Mouse (Mus musculus): ENCODE results near the gene Slc3a2. TPM values are rescaled to one million over a fixed set of nuclear protein-coding genes. Genes with fewer than 3 reads are reported as not detected.

The Slc3a2 gene
- 154 and 155 TPM in 2 replicates for total RNA-seq (2014; rRNA removed)
- 235 and 250 TPM in 2 replicates for polyA plus RNA-seq (2015; fragmentation: Nextera tagmentation; extraction: Ambion mirVana)

- Histone ChIP-seq H3K4me2 (ENCODE audit: low read depth, low read length) (peak within 1 kb of the TSS; percentile 73), H3K4me1 (ENCODE audit: insufficient read depth, low read length) (peaks cover 14% of the 10 kb centered on the region; the same call in 1 of the 2 replicates), H3K4me3 (ENCODE audit: low read length) (peak within 1 kb of the TSS; percentile 71), H3K9me3 (ENCODE audit: low read length) (no peaks in the 10 kb centered on the region), H3K36me3 (ENCODE audit: insufficient read depth, low read length) (peaks cover 22% of the 10 kb centered on the region), H3K27ac (peak within 1 kb of the TSS; percentile 98), H3K27me3 (ENCODE audit: insufficient read depth, low read length) (no peaks in the 10 kb centered on the region), H3K9ac (replicated peaks; ENCODE audit: low read length) (peak within 1 kb of the TSS; percentile 88)
- peak; percentile 6; the same call in 1 of the 2 replicates for TF ChIP-seq CTCF (IDR thresholded peaks at IDR 0.05; ENCODE audit: low read depth)
- DNase-seq (ENCODE audit: low spot score) = peak; percentile 99
- peak; percentile 98 for ATAC-seq
- under 1% methylated on average over 50 of the region's 50 CpGs for WGBS
Observed at GRCm38 (mm10) chr19:8722907-8723573, at the start of gene Slc3a2. Slc3a2 (minus strand) TSS chr19:8723369.

GRCm38 (mm10) chr19:8770567-8771270 is 47.5 kb upstream of the Slc3a2 start, which contains the start of gene Tmem223:
Tmem223 (plus strand) TSS chr19:8770996.
- WGBS = 28% methylated on average over 29 of the region's 29 CpGs
- H3K36me3 ChIP-seq (ENCODE audit: insufficient read depth, low read length) = peaks cover 35% of the 10 kb centered on the region

GRCm38 (mm10) chr19:8765562-8765961 is 42.4 kb upstream of the Slc3a2 start:
- Histone ChIP-seq H3K27me3 (ENCODE audit: insufficient read depth, low read length) (no peaks in the 10 kb centered on the region), H3K36me3 (ENCODE audit: insufficient read depth, low read length) (peaks cover 68% of the 10 kb centered on the region), H3K9me3 (ENCODE audit: low read length) (no peaks in the 10 kb centered on the region), H3K4me2 (ENCODE audit: low read depth, low read length) (no peak overlapping the region), H3K4me3 (ENCODE audit: low read length) (no peak overlapping the region), H3K27ac (no peak overlapping the region), H3K9ac (replicated peaks; ENCODE audit: low read length) (no peak overlapping the region), H3K4me1 (ENCODE audit: insufficient read depth, low read length) (no peaks in the 10 kb centered on the region; the same call in 1 of the 2 replicates)
- 99% methylated on average over 9 of the region's 9 CpGs for WGBS
- no peak for TF ChIP-seq CTCF (IDR thresholded peaks at IDR 0.05; ENCODE audit: low read depth)
- ATAC-seq (0 out of 2 replicates have a peak, but pooled peaks have one; percentile 4), DNase-seq (ENCODE audit: low spot score) (no peak)

More at GRCm38 (mm10) chr19:8770567-8771270, 47.5 kb upstream of the Slc3a2 start, which contains the start of gene Tmem223:
- no peaks in the 10 kb centered on the region for H3K27me3 ChIP-seq (ENCODE audit: insufficient read depth, low read length)
- peak; percentile 47 for TF ChIP-seq CTCF (IDR thresholded peaks at IDR 0.05; ENCODE audit: low read depth)
- H3K4me1 ChIP-seq (ENCODE audit: insufficient read depth, low read length) = peaks cover 12% of the 10 kb centered on the region
- DNase-seq (ENCODE audit: low spot score) (peak; percentile 90), ATAC-seq (peak; percentile 67)
- H3K4me2 ChIP-seq (ENCODE audit: low read depth, low read length) = peak within 1 kb of the TSS; percentile 81
- H3K9ac ChIP-seq (replicated peaks; ENCODE audit: low read length) = peak within 1 kb of the TSS; percentile 90
- peak within 1 kb of the TSS; percentile 91 for H3K27ac ChIP-seq
- H3K9me3 ChIP-seq (ENCODE audit: low read length) = no peaks in the 10 kb centered on the region
- peak within 1 kb of the TSS; percentile 84 for H3K4me3 ChIP-seq (ENCODE audit: low read length)

- DNase-seq (ENCODE audit: low spot score) (no peak), ATAC-seq (no peak)
- H3K9me3 ChIP-seq (ENCODE audit: low read length) = no peaks in the 10 kb centered on the region
- H3K36me3 ChIP-seq (ENCODE audit: insufficient read depth, low read length) = peaks cover 58% of the 10 kb centered on the region
- H3K27ac ChIP-seq = no peak overlapping the region
- H3K4me1 ChIP-seq (ENCODE audit: insufficient read depth, low read length) = peaks cover 6% of the 10 kb centered on the region; the same call in 1 of the 2 replicates
- no peak overlapping the region for H3K4me3 ChIP-seq (ENCODE audit: low read length)
- WGBS = 94% methylated on average over 4 of the region's 4 CpGs
- no peaks in the 10 kb centered on the region for H3K27me3 ChIP-seq (ENCODE audit: insufficient read depth, low read length)
- TF ChIP-seq CTCF (IDR thresholded peaks at IDR 0.05; ENCODE audit: low read depth) = no peak
- no peak overlapping the region for H3K9ac ChIP-seq (replicated peaks; ENCODE audit: low read length)
- no peak overlapping the region for H3K4me2 ChIP-seq (ENCODE audit: low read depth, low read length)
Observed at GRCm38 (mm10) chr19:8763276-8763675, 40.1 kb upstream of the Slc3a2 start.

GRCm38 (mm10) chr19:8760757-8761156 is 37.6 kb upstream of the Slc3a2 start:
- H3K27me3 ChIP-seq (ENCODE audit: insufficient read depth, low read length) = no peaks in the 10 kb centered on the region
- no peak overlapping the region for H3K27ac ChIP-seq
- H3K4me2 ChIP-seq (ENCODE audit: low read depth, low read length) = no peak overlapping the region
- H3K36me3 ChIP-seq (ENCODE audit: insufficient read depth, low read length) = peaks cover 33% of the 10 kb centered on the region
- no peak overlapping the region for H3K9ac ChIP-seq (replicated peaks; ENCODE audit: low read length)
- 79% methylated on average over 2 of the region's 2 CpGs for WGBS
- TF ChIP-seq CTCF (IDR thresholded peaks at IDR 0.05; ENCODE audit: low read depth) = 0 out of 2 replicates have a peak, but pooled peaks have one; percentile 11
- ATAC-seq = no peak
- no peak overlapping the region for H3K4me3 ChIP-seq (ENCODE audit: low read length)
- H3K4me1 ChIP-seq (ENCODE audit: insufficient read depth, low read length) = peaks cover 15% of the 10 kb centered on the region; the same call in 1 of the 2 replicates
- H3K9me3 ChIP-seq (ENCODE audit: low read length) = no peaks in the 10 kb centered on the region
- DNase-seq (ENCODE audit: low spot score) = no peak

GRCm38 (mm10) chr19:8758899-8759298 is 35.7 kb upstream of the Slc3a2 start:
- no peak overlapping the region for H3K4me3 ChIP-seq (ENCODE audit: low read length)
- DNase-seq (ENCODE audit: low spot score) (no peak), ATAC-seq (no peak)
- no peak overlapping the region for H3K4me2 ChIP-seq (ENCODE audit: low read depth, low read length)
- no peak overlapping the region for H3K27ac ChIP-seq
- TF ChIP-seq CTCF (IDR thresholded peaks at IDR 0.05; ENCODE audit: low read depth) = no peak
- H3K9ac ChIP-seq (replicated peaks; ENCODE audit: low read length) = no peak overlapping the region
- H3K9me3 ChIP-seq (ENCODE audit: low read length) = no peaks in the 10 kb centered on the region
- WGBS = 95% methylated on average over 2 of the region's 2 CpGs
- no peaks in the 10 kb centered on the region for H3K27me3 ChIP-seq (ENCODE audit: insufficient read depth, low read length)
- H3K36me3 ChIP-seq (ENCODE audit: insufficient read depth, low read length) = peaks cover 22% of the 10 kb centered on the region
- peaks cover 17% of the 10 kb centered on the region; the same call in 1 of the 2 replicates for H3K4me1 ChIP-seq (ENCODE audit: insufficient read depth, low read length)

Data from hindbrain, postnatal 0 days (tissue).